Mouse (Mus musculus): ENCODE data around the gene Spryd3. TPM values are rescaled to one million over a fixed set of nuclear protein-coding genes. Genes with fewer than 3 reads are reported as not detected.

The Spryd3 gene
- polyA plus RNA-seq, 1 experiment = 64.6 TPM

- TF ChIP-seq POLR2A (IDR thresholded peaks at IDR 0.05; ENCODE audit: borderline replicate concordance, extremely low read depth, insufficient read depth, insufficient read length, poor library complexity, severe bottlenecking) = no peak
- TF ChIP-seq CTCF (IDR thresholded peaks at IDR 0.05; ENCODE audit: borderline replicate concordance, extremely low read depth, insufficient read depth, insufficient read length) = no peak
Measured at GRCm38 (mm10) chr15:102074876-102075585, 61.0 kb downstream of the Spryd3 start.

GRCm38 (mm10) chr15:102074070-102074731 lies 61.8 kb downstream of the Spryd3 start:
- peak; percentile 74 for DNase-seq (ENCODE audit: low read depth)
- 0 out of 2 replicates have a peak, but pooled peaks have one; percentile 27 for TF ChIP-seq POLR2A (IDR thresholded peaks at IDR 0.05; ENCODE audit: borderline replicate concordance, extremely low read depth, insufficient read depth, insufficient read length, poor library complexity, severe bottlenecking)
- no peak for TF ChIP-seq CTCF (IDR thresholded peaks at IDR 0.05; ENCODE audit: borderline replicate concordance, extremely low read depth, insufficient read depth, insufficient read length)

More at GRCm38 (mm10) chr15:102074876-102075585, 61.0 kb downstream of the Spryd3 start:
- no peak for DNase-seq (ENCODE audit: low read depth)

- TF ChIP-seq POLR2A (IDR thresholded peaks at IDR 0.05; ENCODE audit: borderline replicate concordance, extremely low read depth, insufficient read depth, insufficient read length, poor library complexity, severe bottlenecking) (peak; percentile 35; the same call in 1 of the 2 replicates), CTCF (IDR thresholded peaks at IDR 0.05; ENCODE audit: borderline replicate concordance, extremely low read depth, insufficient read depth, insufficient read length) (no peak)
- DNase-seq (ENCODE audit: low read depth) = peak; percentile 100
Measured at GRCm38 (mm10) chr15:102073559-102074069, 62.4 kb downstream of the Spryd3 start, which contains the start of gene Eif4b. TSS of gene Eif4b (plus strand) at chr15:102073773.

- DNase-seq (ENCODE audit: low read depth) = no peak
Measured at GRCm38 (mm10) chr15:102072963-102073558, 63.0 kb downstream of the Spryd3 start.

GRCm38 (mm10) chr15:102070476-102071467 lies 65.3 kb downstream of the Spryd3 start:
- no peak for DNase-seq (ENCODE audit: low read depth)
- TF ChIP-seq POLR2A (IDR thresholded peaks at IDR 0.05; ENCODE audit: borderline replicate concordance, extremely low read depth, insufficient read depth, insufficient read length, poor library complexity, severe bottlenecking) (no peak), CTCF (IDR thresholded peaks at IDR 0.05; ENCODE audit: borderline replicate concordance, extremely low read depth, insufficient read depth, insufficient read length) (no peak)

More at GRCm38 (mm10) chr15:102072963-102073558, 63.0 kb downstream of the Spryd3 start:
- no peak for TF ChIP-seq POLR2A (IDR thresholded peaks at IDR 0.05; ENCODE audit: borderline replicate concordance, extremely low read depth, insufficient read depth, insufficient read length, poor library complexity, severe bottlenecking)

Other genes with a start within 250 kb of the Spryd3 start
- gene Krt76, start 243.3 kb downstream of the Spryd3 start, polyA plus RNA-seq (2012; rRNA removed) = not detected in 2 replicates
- gene Krt4, start 211.5 kb downstream of the Spryd3 start, polyA plus RNA-seq (2012; rRNA removed) = 2.3 and 2.6 TPM in 2 replicates
- 0.10 and 0.23 TPM in 2 replicates for gene Krt79, start 195.9 kb downstream of the Spryd3 start, polyA plus RNA-seq (2012; rRNA removed)
- 0.03 TPM in 1 of 2 replicates, not detected in the other for gene Krt78, start 181.9 kb downstream of the Spryd3 start, polyA plus RNA-seq (2012; rRNA removed)
- 2.0 and 3.7 TPM in 2 replicates for gene Krt8, start 131.8 kb downstream of the Spryd3 start, polyA plus RNA-seq (2012; rRNA removed)
- 1.9 and 3.9 TPM in 2 replicates for gene Krt18, start 108.1 kb downstream of the Spryd3 start, polyA plus RNA-seq (2012; rRNA removed)
- 123 and 173 TPM in 2 replicates for gene Eif4b, start 62.5 kb downstream of the Spryd3 start, polyA plus RNA-seq (2012; rRNA removed)
- gene Tns2, start 35.8 kb downstream of the Spryd3 start, polyA plus RNA-seq (2012; rRNA removed) = 10.2 and 18.8 TPM in 2 replicates
- gene Igfbp6, start 8.1 kb upstream of the Spryd3 start, polyA plus RNA-seq (2012; rRNA removed) = 0.57 and 0.83 TPM in 2 replicates
- 0.15 and 0.18 TPM in 2 replicates for gene Soat2, start 14.3 kb upstream of the Spryd3 start, polyA plus RNA-seq (2012; rRNA removed)
- 91.1 and 96.5 TPM in 2 replicates for gene Zfp740, start 67.0 kb upstream of the Spryd3 start, polyA plus RNA-seq (2012; rRNA removed)
- 45.4 and 50.8 TPM in 2 replicates for gene Csad, start 68.5 kb upstream of the Spryd3 start, polyA plus RNA-seq (2012; rRNA removed)
- gene Itgb7, start 95.7 kb upstream of the Spryd3 start, polyA plus RNA-seq (2012; rRNA removed) = 0.30 and 0.40 TPM in 2 replicates
- gene Rarg, start 121.3 kb upstream of the Spryd3 start, polyA plus RNA-seq (2012; rRNA removed) = 9.1 and 11.0 TPM in 2 replicates
- 0.18 and 0.23 TPM in 2 replicates for gene Gm9918, start 134.3 kb upstream of the Spryd3 start, polyA plus RNA-seq (2012; rRNA removed)
- 48.7 and 53.6 TPM in 2 replicates for gene Mfsd5, start 143.2 kb upstream of the Spryd3 start, polyA plus RNA-seq (2012; rRNA removed)
- gene Espl1, start 160.0 kb upstream of the Spryd3 start, polyA plus RNA-seq (2012; rRNA removed) = 11.3 and 12.6 TPM in 2 replicates
- gene Pfdn5, start 189.9 kb upstream of the Spryd3 start, polyA plus RNA-seq (2012; rRNA removed) = 303 and 362 TPM in 2 replicates
- 109 and 137 TPM in 2 replicates for gene Myg1, start 195.5 kb upstream of the Spryd3 start, polyA plus RNA-seq (2012; rRNA removed)
- 33.6 and 49.2 TPM in 2 replicates for gene Aaas, start 214.5 kb upstream of the Spryd3 start, polyA plus RNA-seq (2012; rRNA removed)
- gene Sp7, start 230.9 kb upstream of the Spryd3 start, polyA plus RNA-seq (2012; rRNA removed) = 0.69 and 4.1 TPM in 2 replicates